Mouse (Mus musculus): ENCODE results near the gene Sfrp5. TPM values are rescaled to one million over a fixed set of nuclear protein-coding genes. Genes with fewer than 3 reads are reported as not detected.

Sfrp5 gene
- total RNA-seq, 4 experiments from 2014 or later: 0.49 to 2.3 (median 2.0) TPM; not detected in 1

Other genes with a start within 250 kb of the Sfrp5 start
- gene Mms19, start 221.1 kb downstream of the Sfrp5 start, total RNA-seq (2022): 10 to 100 TPM; 30.8 to 60.2 (median 39.4) TPM
- 10 to 100 TPM; 11.2 to 14.4 (median 13.2) TPM for gene Ubtd1, start 220.5 kb downstream of the Sfrp5 start, total RNA-seq (2022)
- under 1 TPM in 2 of 4 experiments, not detected in 2; 0.30 to 0.47 TPM for gene Ankrd2, start 166.3 kb downstream of the Sfrp5 start, total RNA-seq (2022)
- 10 to 100 TPM in 1 of 4 experiments, 1 to 10 TPM in 3; 7.2 to 11.6 (median 8.9) TPM for gene Hoga1, start 156.6 kb downstream of the Sfrp5 start, total RNA-seq (2022)
- gene 4933411K16Rik, start 150.0 kb downstream of the Sfrp5 start, total RNA-seq (2022): 1 to 10 TPM; 1.7 to 2.7 (median 2.1) TPM
- gene Morn4, start 115.9 kb downstream of the Sfrp5 start, total RNA-seq (2022): 10 to 100 TPM; 59.1 to 70.6 (median 64.3) TPM
- 10 to 100 TPM; 64.8 to 71.3 (median 69.0) TPM for gene Pi4k2a, start 111.8 kb downstream of the Sfrp5 start, total RNA-seq (2022)
- 10 to 100 TPM; 18.1 to 24.6 (median 21.4) TPM for gene Avpi1, start 73.2 kb downstream of the Sfrp5 start, total RNA-seq (2022)
- 1 to 10 TPM; 6.6 to 9.8 (median 8.4) TPM for gene Marveld1, start 54.9 kb downstream of the Sfrp5 start, total RNA-seq (2022)
- 100 to 1,000 TPM in 2 of 4 experiments, 10 to 100 TPM in 2; 79.7 to 113 (median 98.0) TPM for gene Zfyve27, start 38.3 kb downstream of the Sfrp5 start, total RNA-seq (2022)
- gene Golga7b, start 45.3 kb upstream of the Sfrp5 start, total RNA-seq (2022): 10 to 100 TPM; 58.0 to 67.6 (median 63.1) TPM
- 100 to 1,000 TPM in 2 of 4 experiments, 10 to 100 TPM in 2; 91.6 to 120 (median 101) TPM for gene Crtac1, start 229.5 kb upstream of the Sfrp5 start, total RNA-seq (2022)

Data from layer of hippocampus, adult 8-10 months (tissue).